Mouse (Mus musculus) CH12.LX (cell line): ENCODE results near the gene Rsc1a1.

Experiments used
- CTCF ChIP-seq, 2 experiments: IDR thresholded peaks in 1 of 2; conservative IDR thresholded peaks in 1 of 2; 2 replicates each; pipeline ENCODE4 v1.5.1; 2011 to 2012; ENCODE audit warnings: low read depth in 2 of 2, low read length in 2 of 2, improper control_type of control experiment in 1 of 2, inconsistent platforms in 1 of 2, mild to moderate bottlenecking in 1 of 2, moderate library complexity in 1 of 2
- EP300 ChIP-seq: IDR thresholded peaks from 2 replicates; pipeline ENCODE4 v1.6.1; 2011; ENCODE audit warnings: low read length, improper control_type of control experiment
- POLR2A ChIP-seq: IDR thresholded peaks from 2 replicates; pipeline ENCODE4 v1.6.1; 2011; ENCODE audit warnings: low read depth, mild to moderate bottlenecking, improper control_type of control experiment, low read length
- POLR2AphosphoS2 ChIP-seq: IDR thresholded peaks from 2 replicates; pipeline ENCODE4 v1.6.1; 2011; ENCODE audit warnings: low read depth, low read length, improper control_type of control experiment
- USF1 ChIP-seq: IDR thresholded peaks from 2 replicates; pipeline ENCODE4 v1.6.1; 2014; ENCODE audit warnings: low read depth, mild to moderate bottlenecking, inconsistent platforms, low read length, improper control_type of control experiment

DNA sequence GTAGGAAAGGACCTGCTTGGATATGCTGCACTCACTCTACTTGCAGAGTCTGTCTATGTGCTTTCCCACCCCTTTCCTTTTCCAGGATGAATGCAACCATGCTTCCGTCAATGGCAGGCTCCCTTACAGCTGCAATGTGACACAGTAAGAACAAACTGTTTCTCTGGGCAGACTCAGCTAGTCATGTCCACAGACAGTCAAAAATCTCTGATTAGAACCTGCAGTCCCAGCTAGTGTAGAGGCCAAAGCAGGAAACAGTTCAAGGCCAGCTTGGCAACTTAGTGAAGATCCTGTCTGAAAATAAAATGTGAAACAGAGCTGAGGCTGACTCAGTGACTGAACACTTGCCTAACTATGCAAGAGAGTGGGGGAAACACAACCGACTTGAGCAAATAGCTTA lies 19.2 kb upstream of the Rsc1a1 start:
- TF ChIP-seq USF1 = no peak
- TF ChIP-seq CTCF (conservative IDR thresholded peaks at IDR 0.05 in 1 of 2, IDR thresholded peaks at IDR 0.05 in 1 of 2; ENCODE audit: low read depth in 2 of 2, low read length in 2 of 2) = no peak
- no peak for TF ChIP-seq POLR2AphosphoS2
- TF ChIP-seq POLR2A = no peak
- no peak for TF ChIP-seq EP300
